Mouse (Mus musculus) urinary bladder, adult 2 months (tissue): ENCODE results near the gene 4930449I24Rik. TPM values are rescaled to one million over a fixed set of nuclear protein-coding genes. Genes with fewer than 3 reads are reported as not detected.
"Not testable (repeated sequence)": the region's sequence is repeated elsewhere in the genome, so short reads cannot be mapped to it uniquely, and the experiment has no call there.

Experiments used
- DNase-seq: peaks from one replicate; pipeline ENCODE4 v3.0.0; 2022; ENCODE audit warnings: low spot score
- polyA plus RNA-seq: library from polyadenylated mRNA; depleted of rRNA; stranded (reverse); fragments of >200 nt; gene quantifications from 2 replicates; pipeline ENCODE4 v1.2.3, GENCODE M21; 2012; rRNA removed

Gene 4930449I24Rik
- not detected in 2 replicates for polyA plus RNA-seq

DNA sequence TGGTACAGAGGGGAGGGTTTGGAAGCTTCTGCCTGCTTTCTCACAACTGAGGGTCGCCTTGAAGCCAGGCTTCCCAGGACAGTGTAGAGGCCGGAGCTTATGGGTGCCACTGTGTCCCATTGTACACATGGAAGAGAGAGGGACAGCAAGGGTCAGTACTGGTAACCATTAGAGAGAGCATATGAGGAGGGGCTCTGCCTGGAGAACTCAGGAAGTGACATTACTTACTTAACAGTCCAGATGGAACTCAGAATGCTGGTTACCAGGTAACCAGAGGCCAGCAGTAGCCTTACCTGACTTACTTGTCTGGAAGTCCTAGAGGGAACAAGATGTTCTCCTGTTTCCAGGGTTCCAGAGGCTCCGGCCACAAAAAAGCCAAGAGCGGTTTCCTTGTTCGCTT is at the start of gene 4930449I24Rik:
Gene 4930449I24Rik, plus strand, starts transcription at position 301 of the 400 bp plus-strand sequence.
- DNase-seq: not testable (repeated sequence)

DNA sequence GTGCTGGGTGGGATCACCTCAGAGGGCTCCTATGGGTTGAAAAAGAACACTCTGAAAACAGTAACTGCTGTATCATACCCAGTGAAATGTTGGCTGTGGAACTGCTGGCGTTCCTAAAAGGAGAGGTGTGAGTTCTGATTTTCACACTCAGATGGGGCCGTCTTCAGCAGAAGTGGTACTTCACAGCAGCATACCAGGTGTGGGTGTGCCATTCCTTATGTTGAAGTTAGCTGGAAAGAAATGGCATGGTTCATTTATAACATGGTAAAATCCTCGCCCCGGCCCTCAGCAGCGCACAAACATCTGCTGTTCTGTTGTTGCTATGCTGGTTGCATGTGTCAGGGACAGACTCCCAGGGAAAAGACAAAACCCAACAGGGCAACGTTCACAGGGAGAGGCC is 48.6 kb upstream of the 4930449I24Rik start:
- no peak for DNase-seq

DNA sequence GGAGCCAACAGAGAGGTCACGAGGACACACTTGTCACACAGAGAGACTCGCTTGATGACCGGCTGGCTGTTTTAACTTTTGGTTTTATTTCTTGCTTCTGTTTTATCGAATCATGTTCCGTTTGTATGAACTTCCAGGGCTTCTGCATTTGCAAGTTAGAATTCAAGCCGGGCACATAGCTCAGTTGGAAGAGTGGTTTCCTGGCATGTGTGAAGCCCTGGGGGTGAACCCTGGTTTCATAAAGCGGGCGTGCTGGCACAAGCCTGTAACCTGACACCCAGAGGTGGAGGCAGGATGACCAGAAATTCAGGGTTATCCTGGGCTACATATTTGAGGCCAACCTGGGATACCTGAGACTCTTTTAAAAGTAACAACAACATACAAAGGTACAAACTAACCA is 40.6 kb upstream of the 4930449I24Rik start:
- DNase-seq: no peak

DNA sequence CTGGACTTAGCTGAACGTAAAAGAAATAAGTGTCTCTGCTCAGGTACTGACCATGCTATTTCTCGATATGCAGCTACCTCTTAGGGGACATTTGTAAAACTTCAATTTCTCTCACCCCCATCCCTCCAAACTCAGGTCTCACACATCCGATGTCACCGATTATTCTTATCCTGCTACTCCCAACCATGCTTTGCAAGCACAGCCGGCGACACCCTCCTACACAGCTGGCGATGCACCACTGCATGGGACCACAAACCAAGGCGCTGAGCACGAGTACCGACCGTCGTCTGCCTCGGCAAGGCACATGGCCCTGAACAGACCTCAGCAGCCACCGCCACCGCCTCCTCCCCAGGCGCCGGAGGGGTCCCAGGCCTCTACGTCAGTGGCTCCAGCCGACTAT is 35.5 kb upstream of the 4930449I24Rik start:
- no peak for DNase-seq

DNA sequence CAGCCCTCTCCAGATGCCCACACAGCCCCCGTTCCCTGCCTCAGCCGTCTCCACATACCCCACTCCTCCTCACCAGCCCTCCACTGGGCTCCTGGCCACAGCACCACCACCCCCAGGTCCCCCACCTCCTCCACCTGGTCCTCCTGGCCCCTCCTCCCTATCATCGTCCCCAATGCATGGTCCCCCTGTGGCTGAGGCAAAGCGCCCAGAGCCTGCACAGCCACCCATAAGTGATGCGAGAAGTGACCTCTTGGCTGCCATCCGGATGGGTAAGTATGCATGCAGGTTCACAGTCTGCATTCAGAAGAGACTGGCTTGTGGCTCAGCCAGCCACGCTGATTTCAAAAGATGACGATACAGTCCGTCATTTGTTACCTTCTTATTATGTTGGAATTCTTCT is 33.9 kb upstream of the 4930449I24Rik start:
- no peak for DNase-seq

DNA sequence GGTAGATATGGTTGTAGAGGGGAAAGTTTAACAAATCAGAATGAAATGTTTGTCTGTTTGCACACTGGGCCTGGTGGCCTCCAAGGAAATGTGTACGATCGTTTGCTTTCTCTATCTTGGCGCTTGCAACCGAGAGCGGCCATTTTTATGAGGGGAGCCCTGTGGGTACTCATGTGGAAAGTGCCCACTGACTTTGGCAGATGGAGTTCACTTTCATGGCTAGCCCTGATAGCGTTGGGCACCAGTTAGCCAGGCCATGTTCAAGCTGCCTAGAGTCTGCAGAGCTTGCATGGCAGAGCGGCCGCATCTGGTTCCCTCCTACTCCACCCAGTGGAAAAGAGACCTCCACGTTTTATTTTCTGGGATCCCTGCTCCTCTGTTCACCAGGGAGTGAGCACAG is 31.4 kb upstream of the 4930449I24Rik start:
- no peak for DNase-seq

DNA sequence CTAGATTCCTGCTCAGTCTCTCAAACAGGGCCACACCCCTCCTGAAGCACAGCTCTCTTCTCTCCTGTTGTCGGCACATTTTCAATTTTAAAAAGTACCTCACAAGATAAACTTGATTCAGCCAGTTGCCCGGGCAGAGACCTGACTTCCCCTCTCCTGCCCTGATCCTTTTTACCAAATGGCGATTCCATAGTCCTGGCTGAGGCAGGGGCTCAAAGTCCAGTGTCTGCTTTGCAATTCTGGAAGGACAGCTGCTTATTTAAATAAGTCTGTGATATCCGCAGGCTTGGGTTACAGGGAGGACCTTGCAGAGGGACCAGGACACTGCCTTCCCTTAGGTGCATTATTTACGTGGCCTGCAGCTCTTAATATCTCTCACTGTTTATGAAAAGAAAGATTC is 30.9 kb upstream of the 4930449I24Rik start:
- no peak for DNase-seq

DNA sequence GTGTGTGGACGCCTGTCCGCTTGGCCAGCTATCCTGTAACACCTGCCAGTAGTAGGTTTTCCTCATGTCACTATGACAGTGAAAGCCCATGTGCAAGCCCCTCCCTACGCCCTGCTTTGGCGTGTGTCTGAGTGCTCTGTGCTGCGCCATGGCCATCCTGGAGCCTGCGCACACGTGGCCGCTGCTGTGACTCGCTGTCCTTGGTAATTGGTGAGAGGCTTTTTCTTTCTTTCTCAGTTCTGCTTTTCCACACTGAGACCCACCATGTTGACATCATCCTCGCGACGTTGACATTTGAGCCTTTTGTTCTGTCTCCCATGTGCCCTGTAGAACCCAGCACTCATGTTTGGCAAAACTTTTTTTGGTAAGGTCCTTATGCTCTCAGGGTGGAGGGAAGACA is 30.4 kb upstream of the 4930449I24Rik start:
- DNase-seq: no peak

DNA sequence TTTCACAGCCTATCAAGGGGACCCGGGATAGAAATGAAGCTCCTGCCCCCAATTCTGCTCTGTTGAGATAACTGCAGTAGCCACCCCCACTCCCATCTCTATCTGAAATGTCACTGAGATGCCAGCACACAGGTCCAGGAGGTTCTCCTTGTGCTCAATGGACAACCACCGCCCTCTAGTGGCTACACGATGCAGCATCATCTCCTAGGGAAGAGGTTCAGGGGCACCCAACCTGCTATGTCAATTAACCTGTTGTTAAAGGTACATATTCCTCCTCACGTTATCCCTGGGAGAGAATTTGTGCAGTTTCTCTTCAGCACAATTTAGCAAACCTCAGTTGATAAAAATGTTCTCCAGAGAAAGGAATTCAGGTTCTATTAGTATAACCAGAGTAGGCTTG is 22.6 kb upstream of the 4930449I24Rik start:
- not testable (repeated sequence) for DNase-seq

DNA sequence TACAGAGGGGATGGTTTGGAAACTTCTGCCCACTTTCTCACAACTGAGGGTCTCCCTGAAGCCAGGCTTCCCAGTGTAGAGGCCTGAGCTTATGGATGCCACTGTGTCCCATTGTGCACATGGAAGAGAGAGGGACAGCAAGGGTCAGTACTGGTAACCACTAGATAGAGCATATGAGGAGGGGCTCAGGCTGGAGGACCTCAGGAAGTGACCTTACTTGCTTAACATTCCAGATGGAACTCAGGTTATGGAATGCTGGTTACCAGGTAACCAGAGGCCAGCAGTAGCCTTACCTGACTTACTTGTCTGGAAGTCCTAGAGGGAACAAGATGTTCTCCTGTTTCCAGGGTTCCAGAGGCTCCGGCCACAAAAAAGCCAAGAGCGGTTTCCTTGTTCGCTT is 20.5 kb upstream of the 4930449I24Rik start, which contains the start of gene Gm6408:
Gene Gm6408, plus strand, starts transcription at position 301 of the 400 bp plus-strand sequence.
- DNase-seq: not testable (repeated sequence)

DNA sequence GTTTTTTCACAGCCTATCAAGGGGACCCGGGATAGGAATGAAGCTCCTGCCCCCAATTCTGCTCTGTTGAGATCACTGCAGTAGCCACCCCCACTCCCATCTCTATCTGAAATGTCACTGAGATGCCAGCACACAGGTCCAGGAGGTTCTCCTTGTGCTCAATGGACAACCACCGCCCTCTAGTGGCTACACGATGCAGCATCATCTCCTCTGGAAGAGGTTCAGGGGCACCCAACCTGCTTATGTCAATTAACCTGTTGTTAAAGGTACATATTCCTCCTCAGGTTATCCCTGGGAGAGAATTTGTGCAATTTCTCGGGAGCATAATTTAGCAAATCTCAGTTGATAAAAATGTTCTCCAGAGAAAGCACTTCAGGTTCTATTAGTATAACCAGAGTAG is 13.2 kb upstream of the 4930449I24Rik start:
- not testable (repeated sequence) for DNase-seq

DNA sequence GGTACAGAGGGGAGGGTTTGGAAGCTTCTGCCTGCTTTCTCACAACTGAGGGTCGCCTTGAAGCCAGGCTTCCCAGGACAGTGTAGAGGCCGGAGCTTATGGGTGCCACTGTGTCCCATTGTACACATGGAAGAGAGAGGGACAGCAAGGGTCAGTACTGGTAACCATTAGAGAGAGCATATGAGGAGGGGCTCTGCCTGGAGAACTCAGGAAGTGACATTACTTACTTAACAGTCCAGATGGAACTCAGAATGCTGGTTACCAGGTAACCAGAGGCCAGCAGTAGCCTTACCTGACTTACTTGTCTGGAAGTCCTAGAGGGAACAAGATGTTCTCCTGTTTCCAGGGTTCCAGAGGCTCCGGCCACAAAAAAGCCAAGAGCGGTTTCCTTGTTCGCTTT is 11.1 kb upstream of the 4930449I24Rik start, which contains the start of gene Gm6370:
Gene Gm6370, plus strand, starts transcription at position 301 of the 400 bp plus-strand sequence.
- not testable (repeated sequence) for DNase-seq

DNA sequence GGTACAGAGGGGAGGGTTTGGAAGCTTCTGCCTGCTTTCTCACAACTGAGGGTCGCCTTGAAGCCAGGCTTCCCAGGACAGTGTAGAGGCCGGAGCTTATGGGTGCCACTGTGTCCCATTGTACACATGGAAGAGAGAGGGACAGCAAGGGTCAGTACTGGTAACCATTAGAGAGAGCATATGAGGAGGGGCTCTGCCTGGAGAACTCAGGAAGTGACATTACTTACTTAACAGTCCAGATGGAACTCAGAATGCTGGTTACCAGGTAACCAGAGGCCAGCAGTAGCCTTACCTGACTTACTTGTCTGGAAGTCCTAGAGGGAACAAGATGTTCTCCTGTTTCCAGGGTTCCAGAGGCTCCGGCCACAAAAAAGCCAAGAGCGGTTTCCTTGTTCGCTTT is 11.6 kb downstream of the 4930449I24Rik start, which contains the start of gene Gm3402:
Gene Gm3402, plus strand, starts transcription at position 301 of the 400 bp plus-strand sequence.
- DNase-seq: not testable (repeated sequence)

DNA sequence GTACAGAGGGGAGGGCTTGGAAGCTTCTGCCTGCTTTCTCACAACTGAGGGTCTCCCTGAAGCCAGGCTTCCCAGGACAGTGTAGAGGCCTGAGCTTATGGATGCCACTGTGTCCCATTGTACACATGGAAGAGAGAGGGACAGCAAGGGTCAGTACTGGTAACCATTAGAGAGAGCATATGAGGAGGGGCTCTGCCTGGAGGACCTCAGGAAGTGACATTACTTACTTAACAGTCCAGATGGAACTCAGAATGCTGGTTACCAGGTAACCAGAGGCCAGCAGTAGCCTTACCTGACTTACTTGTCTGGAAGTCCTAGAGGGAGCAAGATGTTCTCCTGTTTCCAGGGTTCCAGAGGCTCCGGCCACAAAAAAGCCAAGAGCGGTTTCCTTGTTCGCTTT is 23.3 kb downstream of the 4930449I24Rik start, which contains the start of gene Gm3404:
Gene Gm3404, plus strand, starts transcription at position 301 of the 400 bp plus-strand sequence.
- not testable (repeated sequence) for DNase-seq

DNA sequence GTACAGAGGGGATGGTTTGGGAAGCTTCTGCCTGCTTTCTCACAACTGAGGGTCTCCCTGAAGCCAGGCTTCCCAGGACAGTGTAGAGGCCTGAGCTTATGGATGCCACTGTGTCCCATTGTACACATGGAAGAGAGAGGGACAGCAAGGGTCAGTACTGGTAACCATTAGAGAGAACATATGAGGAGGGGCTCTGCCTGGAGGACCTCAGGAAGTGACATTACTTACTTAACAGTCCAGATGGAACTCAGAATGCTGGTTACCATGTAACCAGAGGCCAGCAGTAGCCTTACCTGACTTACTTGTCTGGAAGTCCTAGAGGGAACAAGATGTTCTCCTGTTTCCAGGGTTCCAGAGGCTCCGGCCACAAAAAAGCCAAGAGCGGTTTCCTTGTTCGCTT is 35.1 kb downstream of the 4930449I24Rik start, which contains the start of gene Gm3409:
Gene Gm3409, plus strand, starts transcription at position 301 of the 400 bp plus-strand sequence.
- DNase-seq: not testable (repeated sequence)

Other genes with a start within 250 kb of the 4930449I24Rik start
- 3.0 and 4.8 TPM in 2 replicates for gene Wasf3, start 117.4 kb upstream of the 4930449I24Rik start, polyA plus RNA-seq
- gene Gm6408, start 20.4 kb upstream of the 4930449I24Rik start, polyA plus RNA-seq: not detected in 2 replicates
- not detected in 2 replicates for gene Gm6370, start 11.0 kb upstream of the 4930449I24Rik start, polyA plus RNA-seq
- gene Gm3402, start 11.7 kb downstream of the 4930449I24Rik start, polyA plus RNA-seq: not detected in 2 replicates
- gene Gm3404, start 23.4 kb downstream of the 4930449I24Rik start, polyA plus RNA-seq: not detected in 2 replicates
- gene Gm3409, start 35.2 kb downstream of the 4930449I24Rik start, polyA plus RNA-seq: not detected in 2 replicates
- not detected in 2 replicates for gene Gm3415, start 53.7 kb downstream of the 4930449I24Rik start, polyA plus RNA-seq
- not detected in 2 replicates for gene Gpr12, start 82.8 kb downstream of the 4930449I24Rik start, polyA plus RNA-seq